Mouse (Mus musculus): ENCODE measurements at regions not wholly inside any gene's neighbourhood (a gene's known extent, or its start where the extent isn't known, plus 50 kb on each side); places are given as distances from the start of the nearest gene placed in this dataset.

DNA sequence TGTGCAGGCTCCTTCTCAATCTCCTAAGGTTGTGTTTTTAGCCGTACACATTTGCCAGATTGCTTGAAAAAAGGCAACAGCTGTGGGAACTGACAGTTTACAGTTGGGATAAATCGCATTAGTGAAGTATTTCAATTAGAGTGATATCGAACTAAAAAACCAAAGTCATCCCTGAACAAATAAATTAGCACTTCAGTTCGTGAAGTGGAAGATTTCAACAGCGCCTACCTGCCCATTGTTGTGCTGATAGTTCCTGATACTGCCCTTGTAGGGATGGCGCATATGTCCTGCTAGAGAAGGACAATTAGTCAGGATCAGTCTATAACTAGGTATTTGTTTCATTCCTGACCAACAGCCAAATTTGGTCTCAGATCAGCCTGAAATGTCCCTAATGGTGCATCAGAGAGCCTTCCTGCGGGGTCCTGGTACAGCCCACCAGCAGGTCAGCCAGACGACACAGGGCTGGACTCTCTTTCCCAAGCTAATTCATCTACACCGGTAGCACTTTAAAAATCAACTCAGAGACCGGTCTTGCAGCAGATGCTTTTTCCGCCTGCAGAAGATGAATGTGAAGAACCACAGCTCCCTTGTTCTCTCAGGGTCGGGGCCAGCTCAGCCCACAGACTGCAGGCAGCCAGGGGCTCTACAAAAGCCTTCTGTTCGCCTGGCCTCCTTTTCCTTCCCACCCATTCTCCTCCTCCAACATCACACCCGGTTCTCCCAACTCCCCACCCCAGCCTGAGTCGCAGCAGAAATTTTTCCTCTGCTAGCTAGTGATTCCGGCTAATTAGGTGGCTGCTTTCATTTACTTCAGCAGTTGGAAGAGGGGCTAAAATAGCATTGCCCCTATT is 146.1 kb downstream of the Psat1 start:
- peak; percentile 69 to 82 for DNase-seq (ENCODE audit: low spot score in 2 of 2)

GRCm38 (mm10) chr19:15796466-15796865 is 150.7 kb downstream of the Psat1 start:
- DNase-seq (ENCODE audit: low spot score in 2 of 2): no peak

GRCm38 (mm10) chr19:15791942-15792341 is 155.2 kb downstream of the Psat1 start:
- no peak for DNase-seq (ENCODE audit: low spot score in 2 of 2)

DNA sequence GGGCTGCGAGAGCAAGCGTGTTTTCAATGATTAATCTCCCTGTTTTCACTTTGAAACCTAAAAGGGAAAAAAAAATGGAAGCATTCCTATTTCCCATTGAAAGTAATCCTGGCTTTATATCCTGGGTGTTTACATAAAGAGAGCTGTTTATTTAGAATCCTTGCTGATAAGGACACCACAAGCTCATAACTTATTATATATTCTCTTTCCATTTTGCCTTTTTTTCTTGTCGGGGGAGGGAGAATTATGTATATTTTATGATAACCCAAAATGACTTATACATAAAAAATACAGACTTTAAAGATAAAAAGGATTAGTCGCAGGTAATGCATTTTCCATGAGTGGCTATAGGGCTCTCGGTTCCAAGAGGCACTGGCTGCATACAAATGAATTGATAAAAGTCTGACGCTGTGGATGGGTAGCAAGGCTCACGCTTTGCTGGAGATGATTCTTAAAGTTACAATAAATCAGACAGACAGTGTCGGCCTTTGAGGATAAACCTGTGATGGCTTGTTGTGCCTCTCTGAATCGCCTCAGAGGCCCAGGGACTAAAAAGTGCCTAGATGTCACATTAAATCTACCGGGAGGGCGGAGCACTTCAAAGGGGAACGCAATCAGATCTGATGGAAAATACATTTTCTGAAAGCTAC is 155.7 kb downstream of the Psat1 start:
- no peak for DNase-seq (ENCODE audit: low spot score in 2 of 2)

DNA sequence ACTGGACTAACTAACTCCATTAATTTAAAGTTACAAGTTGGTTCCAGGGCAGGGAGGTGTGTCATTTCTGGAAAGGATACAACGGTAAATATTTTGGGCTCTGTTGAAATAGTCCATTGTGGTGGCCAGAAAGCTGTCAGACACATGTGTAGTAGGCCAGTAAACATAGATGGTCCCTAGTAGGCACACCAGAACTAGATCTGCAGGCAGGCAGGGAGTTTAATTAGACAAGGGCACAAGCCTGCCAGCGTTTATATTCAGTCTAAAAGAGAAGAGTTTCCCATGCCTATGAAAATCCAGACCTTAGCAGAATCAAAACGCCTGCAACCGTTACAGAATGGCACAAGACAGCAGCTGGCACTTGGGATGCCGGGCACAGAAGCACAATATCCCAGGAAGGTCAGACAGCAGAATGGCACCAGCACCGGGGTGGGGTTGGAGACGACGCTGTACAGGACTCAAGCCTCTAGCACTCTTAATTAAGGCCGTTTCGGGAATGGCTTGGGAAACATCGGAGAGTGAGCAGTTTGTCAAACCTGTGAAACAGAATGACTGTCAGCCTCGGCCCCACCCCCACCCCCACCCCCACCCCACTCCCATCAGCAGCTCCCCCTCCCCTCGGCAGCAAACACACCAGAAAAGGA is 156.4 kb downstream of the Psat1 start:
- DNase-seq (ENCODE audit: low spot score in 2 of 2): no peak

- DNase-seq (ENCODE audit: low spot score in 2 of 2): no peak
Measured at GRCm38 (mm10) chr19:15789741-15790140, 157.4 kb downstream of the Psat1 start.

- no peak for DNase-seq (ENCODE audit: low spot score in 2 of 2)
Measured at GRCm38 (mm10) chr19:15784644-15785043, 162.5 kb downstream of the Psat1 start.

GRCm38 (mm10) chr19:15769651-15770050 is 177.5 kb downstream of the Psat1 start:
- DNase-seq (ENCODE audit: low spot score in 2 of 2): no peak

DNA sequence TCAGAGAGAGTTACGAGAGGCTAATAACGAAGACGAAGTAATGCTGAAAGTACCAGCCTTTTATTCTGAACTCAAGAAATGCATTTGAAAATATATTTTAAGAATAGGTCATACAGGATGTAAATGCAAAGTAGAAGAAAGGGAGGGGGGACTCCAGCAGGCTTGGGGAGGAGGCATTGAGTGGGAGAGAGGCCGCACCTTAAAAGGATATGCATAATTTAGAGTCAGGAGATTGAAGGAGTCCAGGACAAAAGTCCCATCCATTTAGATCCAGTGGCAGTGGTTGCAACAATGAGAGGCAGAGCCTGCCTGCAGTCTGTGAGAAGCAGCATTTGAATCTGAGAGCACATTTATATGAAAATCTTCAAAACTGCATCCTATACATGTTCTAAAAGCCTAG is 186.1 kb downstream of the Psat1 start:
- DNase-seq (ENCODE audit: low spot score in 2 of 2): no peak

DNA sequence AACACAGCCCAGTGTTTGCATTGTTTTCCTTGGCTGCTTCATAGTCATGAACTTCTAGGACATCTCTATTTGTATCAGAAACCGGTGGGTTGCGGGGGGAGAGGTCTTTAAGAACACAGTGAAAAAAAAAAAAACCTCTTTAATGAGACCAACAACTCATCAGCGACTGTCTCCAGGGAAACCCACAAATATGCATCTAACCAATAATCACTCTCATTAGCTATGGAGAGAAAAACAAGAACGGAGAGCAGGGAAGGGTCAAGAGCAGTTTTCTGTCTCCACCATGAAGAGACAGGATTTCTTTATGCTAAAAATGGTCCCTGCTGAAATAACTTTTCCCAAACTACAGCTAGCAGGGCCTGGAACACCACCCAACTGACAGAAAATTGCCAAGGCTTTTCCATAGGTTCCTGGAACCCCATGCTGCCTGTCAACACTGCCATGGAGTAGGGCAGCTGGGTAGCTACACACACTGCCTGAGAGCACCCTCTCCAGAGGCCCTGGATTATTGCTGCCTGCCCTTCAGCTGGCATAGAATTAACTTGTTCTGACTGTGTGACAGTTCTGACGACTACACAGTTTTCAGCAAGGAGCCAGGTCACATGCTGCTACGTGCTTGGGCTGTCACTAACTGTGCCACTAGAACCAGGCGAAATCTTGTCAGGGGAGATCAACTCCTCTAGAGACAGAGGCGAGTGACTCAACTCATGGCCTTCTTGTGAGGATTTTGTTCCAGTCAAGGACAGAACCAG is 201.9 kb downstream of the Psat1 start:
- DNase-seq (ENCODE audit: low spot score in 2 of 2): no peak

GRCm38 (mm10) chr19:15736200-15736599 is 210.9 kb downstream of the Psat1 start:
- DNase-seq (ENCODE audit: low spot score in 2 of 2): no peak

- DNase-seq (ENCODE audit: low spot score in 2 of 2): no peak
Measured at GRCm38 (mm10) chr19:15726785-15727406, 220.2 kb downstream of the Psat1 start.

DNA sequence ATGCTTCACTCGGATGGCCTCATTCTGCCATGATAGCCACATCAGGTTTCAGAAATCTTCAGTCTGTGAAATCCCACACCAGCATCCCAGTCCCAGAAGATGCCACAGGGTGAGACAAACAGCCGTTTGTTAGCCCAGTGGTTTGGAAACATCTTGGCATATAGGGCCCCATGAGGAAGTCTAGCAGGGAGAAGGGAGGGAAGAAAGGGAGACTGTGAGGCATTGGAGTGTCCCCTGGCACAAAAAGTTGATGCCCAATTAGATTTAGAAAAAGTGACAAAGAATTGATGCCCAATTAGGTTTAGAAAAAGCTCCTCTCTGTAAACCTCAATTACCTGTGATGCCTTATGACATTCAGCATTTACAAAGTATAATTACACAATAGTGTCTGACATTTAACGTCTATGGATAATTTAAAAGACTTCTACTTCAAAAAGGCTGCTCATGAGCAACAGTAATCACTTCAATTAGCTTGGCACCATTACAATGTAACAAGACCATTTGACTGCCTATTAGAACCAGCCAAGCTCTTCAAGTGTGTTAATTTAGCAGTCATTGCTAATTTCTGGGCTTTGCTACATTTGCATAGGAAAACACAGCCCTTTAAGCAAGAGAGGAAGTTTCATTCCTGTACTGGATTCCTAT is 254.6 kb downstream of the Psat1 start:
- DNase-seq (ENCODE audit: low spot score in 2 of 2): peak in 1 of 2 experiments; percentile 7

- DNase-seq (ENCODE audit: low spot score in 2 of 2): no peak
Measured at GRCm38 (mm10) chr19:15669996-15670395, 277.1 kb downstream of the Psat1 start.

GRCm38 (mm10) chr19:15669541-15669940 is 277.6 kb downstream of the Psat1 start:
- no peak for DNase-seq (ENCODE audit: low spot score in 2 of 2)

DNA sequence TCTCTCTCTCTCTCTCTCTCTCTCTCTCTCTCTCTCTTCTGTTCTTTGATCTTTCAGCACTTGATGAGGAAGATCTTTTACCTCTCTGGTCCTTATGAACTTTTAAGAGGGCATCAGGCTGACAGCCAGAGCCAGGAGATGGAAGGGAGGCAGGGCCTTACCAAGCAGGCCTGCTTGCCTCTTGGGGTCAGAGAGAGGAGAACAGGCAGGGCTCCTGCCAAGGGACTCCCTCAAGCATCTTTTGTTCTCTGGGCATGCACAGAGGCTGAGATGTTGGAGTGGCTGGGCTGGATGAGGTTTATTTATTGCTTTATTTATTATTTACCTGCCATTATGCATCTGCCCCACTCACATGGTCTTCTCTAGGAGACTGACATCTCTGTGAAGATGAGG is 278.5 kb downstream of the Psat1 start:
- DNase-seq (ENCODE audit: low spot score in 2 of 2): no peak

DNA sequence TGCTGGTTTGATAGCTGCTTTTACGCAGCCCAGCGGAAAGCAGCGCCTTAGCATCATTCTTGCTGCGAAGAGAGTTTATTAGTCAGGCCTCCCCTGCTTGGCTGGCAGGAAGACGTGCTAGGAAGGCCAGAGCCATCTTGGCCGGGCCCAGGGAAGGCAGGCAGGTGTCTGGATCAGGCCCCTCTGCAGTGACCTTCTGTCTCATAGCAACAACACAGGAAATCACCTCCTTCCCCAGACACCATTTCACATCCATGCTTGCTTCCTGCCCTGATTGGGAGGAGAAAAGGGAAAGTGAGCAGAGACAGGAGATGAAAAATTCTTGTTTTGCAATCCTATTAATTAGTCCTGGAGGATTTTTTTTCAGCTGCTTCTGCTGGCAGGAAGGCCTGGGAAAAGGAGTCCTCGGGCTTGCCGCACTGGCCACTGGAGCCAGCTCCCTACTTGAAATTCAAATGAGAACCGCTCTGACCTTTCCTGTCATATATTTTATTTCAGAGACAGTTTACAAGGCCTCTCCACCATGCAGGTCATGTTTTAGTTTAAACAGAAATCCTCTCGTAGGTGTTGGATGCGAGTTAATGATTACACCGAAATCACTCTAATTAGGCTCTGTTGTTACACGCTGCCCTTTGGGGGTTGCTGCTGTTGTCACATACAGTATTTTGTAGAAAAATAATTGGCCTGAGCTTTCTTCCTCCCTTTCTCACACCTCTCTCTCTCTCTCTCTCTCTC is 279.1 kb downstream of the Psat1 start:
- DNase-seq (ENCODE audit: low spot score in 2 of 2): no peak

GRCm38 (mm10) chr19:15663659-15664255 is 283.4 kb downstream of the Psat1 start:
- no peak for DNase-seq (ENCODE audit: low spot score in 2 of 2)

DNA sequence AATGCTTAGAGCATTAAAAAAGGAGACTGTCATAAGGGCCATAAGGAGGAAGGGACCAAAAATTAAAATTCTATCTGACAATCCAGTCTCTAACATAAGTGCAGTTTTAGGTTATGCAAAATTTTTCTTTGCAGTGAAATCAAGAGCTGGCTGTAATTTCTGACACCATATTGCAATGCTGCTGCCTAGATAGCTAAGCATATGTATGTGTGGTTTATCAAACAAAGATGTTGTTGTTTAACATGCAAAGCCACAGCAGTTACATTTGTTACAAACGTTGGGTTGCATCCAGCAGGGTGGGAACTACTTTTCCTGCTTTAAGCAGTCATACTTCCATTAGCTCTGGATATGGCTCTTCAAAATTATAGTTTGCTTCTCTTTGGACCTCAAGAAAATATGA is 288.5 kb downstream of the Psat1 start:
- DNase-seq (ENCODE audit: low spot score in 2 of 2): no peak

GRCm38 (mm10) chr19:15657846-15658245 is 289.3 kb downstream of the Psat1 start:
- no peak for DNase-seq (ENCODE audit: low spot score in 2 of 2)

All from frontal cortex, postnatal 14 days (tissue).